Mouse (Mus musculus) cerebellum, postnatal 14 days (tissue): ENCODE data around the gene Abcb9.

Experiments used
- DNase-seq, 2 experiments: peaks; one replicate each; pipeline ENCODE4 v3.0.0; 2021; ENCODE audit warnings: mixed read lengths in 2 of 2

Abcb9 gene

DNA sequence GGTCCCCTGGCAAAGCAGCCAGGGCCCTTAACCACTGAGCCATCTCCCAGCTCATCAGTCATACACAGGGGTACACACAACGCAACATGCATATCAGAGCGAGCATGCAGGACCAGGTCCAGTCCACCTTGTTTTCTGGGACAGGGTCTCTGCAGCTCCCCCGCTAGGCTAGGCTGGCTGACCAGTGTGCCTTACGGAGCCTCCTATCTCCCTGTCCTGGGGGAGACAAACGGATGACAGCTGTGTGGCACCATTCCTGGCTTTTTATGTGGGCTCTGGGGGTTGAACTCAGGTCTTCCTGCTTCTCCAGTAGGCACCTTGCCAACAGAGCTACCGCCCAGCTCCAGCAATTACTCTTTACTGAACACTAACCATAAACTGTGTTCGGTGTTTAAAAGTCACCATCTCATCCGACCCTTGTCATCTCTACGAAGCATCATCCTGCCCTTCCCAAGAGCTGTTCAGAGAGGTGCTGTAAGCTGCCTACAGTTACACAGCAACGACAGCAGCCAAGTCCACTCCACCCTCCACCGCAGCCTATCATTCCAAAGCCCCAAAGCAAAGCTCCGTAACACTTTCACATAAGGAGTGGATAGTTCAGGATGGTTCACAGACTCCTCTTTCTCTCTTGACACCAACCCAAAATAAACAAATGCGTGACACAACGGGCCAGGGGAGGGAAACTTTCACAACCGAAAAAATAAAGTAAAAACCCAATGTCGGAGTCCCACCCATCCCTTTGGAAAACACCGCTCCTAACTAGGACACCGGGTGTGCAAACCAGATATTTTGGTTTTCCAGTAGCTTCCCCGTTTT is 66.2 kb downstream of the Abcb9 start:
- peak in 1 of 2 experiments; percentile 38 for DNase-seq

DNA sequence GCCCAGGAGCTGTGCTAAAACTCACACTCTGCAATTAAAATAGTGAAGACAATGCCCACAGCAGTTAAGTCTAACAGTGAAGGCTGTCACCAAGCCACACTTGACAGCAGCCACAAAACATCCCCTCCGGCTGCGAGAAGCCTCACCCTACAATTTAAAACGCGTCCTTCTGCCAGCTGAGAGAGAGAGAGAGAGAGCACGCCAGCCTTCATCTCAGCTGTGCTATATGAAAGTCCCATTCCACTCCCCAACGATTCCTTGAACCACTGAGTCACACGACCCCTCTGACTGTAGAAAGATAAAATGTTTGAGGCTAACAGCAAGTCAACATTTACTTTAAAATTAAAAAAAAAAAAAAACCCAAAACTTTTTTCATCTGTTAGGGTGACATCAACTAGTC is 66.9 kb downstream of the Abcb9 start:
- peak in 1 of 2 experiments; percentile 2 for DNase-seq

DNA sequence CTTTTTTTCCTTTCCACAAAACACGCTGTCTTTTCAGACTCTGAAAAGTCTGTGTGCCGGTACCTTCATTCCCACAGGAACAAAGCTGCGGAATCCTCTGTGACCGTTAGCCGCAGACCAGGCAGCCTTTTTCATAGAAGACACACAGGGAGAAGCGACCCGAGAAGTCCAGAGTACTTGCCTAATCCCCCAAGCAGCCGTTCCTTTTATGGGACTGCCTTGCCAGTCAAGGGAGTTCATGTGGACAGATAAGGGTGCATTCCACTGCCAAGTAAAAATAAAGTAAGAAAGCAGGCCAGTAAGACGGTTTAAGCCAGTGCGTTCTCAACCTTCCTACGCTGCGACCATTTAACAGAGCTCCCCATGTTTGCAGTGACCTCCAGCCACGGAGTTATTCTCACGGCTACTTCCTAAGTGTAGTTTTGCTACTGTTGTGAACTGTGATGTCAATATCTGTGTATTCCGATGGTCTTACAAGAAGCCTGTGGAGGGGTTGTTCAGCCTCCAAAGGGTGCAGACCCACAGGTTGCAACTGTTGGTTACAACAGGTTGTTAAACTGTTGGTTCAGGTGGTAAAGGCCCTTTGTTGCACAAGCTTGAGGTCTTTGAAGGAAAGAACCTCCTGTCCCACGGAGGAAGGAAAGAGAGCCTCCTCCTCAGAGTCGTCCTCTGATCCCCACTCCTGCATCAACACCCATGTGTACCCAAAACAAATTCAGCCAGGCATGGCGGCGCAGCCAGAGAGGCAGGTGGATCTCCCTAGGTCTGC is 67.7 kb downstream of the Abcb9 start:
- peak in 1 of 2 experiments; percentile 11 for DNase-seq

DNA sequence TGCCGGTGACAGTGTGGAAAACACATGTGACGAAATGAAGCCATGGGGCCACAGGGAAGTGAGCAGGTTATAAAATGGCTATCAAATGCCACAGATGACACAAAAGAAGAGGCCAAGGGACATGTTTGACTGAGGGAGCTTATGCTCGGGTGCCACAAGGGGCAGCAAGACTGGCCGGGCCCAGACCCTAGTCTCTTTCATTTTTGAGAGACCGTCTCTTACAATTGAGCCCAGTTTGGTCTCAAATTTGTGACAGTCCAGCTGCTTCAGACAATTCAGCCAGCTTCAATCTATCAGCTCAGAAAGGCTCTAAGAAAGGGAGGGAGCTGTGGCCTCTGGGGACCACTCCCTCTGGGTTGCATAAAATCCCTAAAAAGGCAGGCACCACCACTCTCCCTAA is 69.0 kb downstream of the Abcb9 start:
- DNase-seq: no peak

GRCm38 (mm10) chr5:124025587-124026441 is 69.8 kb downstream of the Abcb9 start:
- peak; percentile 39 to 50 for DNase-seq

GRCm38 (mm10) chr5:124025146-124025545 is 70.5 kb downstream of the Abcb9 start:
- DNase-seq: peak in 1 of 2 experiments; percentile 14

DNA sequence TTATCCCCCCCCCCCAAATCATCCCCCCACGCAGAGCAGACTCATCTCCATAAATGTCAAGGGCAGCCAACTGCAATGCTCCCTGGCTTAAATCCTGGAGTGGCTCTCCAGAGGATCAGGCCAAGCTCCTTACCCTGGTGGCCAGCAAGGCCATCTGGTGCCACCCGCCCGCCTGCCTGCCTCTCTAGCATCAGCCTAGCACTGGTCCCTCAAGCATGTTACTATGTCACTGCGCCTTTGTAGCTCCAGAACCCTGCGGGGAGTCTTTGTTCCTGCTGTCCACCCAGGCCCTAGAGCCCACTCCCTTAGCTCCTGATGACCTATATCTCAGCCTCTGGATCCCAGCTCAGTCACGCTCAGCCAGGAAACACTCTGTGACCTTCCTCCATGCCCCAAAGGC is 70.9 kb downstream of the Abcb9 start:
- DNase-seq: peak; percentile 74 to 79

DNA sequence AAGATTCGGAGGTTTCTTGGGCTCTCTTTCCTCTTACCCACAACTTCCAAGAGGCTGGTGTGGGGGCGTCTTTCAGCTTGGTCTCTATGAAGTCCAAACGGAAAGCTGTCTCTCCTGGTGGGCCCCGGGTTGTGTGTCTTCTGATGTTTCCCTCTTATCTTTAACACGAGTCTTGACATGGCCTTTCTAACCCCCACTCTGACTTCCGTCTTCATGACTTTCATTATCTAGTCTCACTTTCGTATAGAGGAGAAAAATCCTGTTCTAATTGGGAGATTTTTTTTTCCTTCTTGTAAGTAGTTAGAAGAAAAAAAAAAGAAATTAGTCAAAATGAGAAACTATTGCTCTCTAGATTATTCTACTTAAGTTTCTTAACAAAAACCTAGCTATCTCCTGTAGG is 73.2 kb downstream of the Abcb9 start:
- no peak for DNase-seq

DNA sequence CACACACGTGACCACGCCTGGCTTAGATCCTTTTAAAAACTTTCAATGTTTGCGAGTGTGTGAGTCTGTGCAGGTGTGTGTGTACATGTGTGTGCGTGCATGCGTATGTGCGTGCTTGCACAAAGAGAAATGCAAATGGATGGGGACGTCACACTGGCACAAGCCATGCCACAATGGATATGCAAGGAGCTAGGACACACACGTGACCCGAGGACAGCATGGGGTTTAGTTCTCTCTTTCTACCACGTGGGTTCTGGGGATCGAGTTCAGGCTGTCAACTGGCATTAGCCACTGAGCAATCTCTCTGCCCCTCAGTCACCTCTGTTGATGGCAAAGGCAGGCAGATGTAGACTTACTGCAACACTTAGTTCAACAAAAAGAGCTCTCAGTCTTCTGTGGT is 73.9 kb downstream of the Abcb9 start:
- no peak for DNase-seq

- no peak for DNase-seq
Observed at GRCm38 (mm10) chr5:124021148-124021547, 74.5 kb downstream of the Abcb9 start.

GRCm38 (mm10) chr5:124019348-124020216 is 76.0 kb downstream of the Abcb9 start:
- peak in 1 of 2 experiments; percentile 64 for DNase-seq

DNA sequence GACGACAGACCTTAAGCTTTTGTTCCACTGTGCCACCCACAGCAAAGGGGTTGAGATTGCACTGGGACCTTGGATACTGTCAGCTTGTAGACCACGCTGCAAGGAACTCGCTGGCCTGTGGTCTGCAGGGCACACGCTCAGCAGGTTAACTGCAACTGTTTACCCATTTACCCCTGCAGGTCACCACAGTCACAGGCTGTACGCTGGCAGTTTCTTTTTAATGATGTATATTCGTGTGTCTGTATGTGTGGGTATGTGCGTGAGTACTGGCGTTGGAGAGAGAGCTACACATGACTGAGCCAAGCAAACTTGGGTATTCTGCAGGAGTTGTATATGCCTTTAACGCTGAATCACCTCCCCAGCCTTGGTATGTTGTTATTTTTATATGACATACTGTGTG is 76.9 kb downstream of the Abcb9 start:
- DNase-seq: peak in 1 of 2 experiments; percentile 3

DNA sequence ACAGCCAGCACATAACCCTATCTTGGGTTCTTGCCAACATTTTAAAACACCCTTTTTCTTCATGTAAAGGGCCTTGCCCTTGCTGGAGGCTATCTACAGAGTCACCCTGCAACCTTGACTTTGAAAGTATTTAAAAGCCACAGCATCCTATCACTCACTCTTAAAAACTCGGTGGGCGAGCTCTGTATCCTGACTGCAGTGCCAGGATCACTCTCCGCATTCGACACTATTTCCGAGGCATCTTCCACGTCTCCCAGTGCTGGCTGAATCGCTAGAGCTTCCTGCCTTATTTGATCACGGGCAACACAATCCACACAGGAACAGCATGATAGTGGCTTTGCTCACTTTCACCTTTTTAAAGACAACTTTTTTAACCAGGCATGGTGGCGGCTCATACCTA is 77.7 kb downstream of the Abcb9 start:
- no peak for DNase-seq

- DNase-seq: no peak
Observed at GRCm38 (mm10) chr5:124016291-124016821, 79.2 kb downstream of the Abcb9 start.

- DNase-seq: no peak
Observed at GRCm38 (mm10) chr5:124015727-124016126, 79.9 kb downstream of the Abcb9 start.

GRCm38 (mm10) chr5:124014791-124015251 is 80.8 kb downstream of the Abcb9 start:
- no peak for DNase-seq

DNA sequence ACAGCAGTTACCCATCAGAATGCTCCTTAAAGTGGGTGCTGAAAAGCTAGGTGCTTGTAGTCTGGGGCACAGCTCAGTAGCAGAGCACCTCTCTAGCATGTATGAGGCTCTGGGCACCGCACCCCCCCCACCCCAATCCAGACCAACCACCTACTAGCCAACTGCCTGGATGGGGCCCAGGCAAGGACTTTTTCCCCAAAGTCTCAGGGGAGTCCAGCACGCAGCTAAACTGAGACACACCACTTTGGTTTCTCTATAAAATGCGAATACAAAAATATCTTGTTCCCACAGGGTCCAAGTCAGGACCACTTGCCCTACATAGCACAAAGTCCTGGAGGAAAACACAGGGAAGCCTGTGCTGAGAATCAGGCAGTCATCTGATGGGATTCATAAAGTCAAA is 81.4 kb downstream of the Abcb9 start:
- DNase-seq: no peak

- no peak for DNase-seq
Observed at GRCm38 (mm10) chr5:124013747-124014146, 81.9 kb downstream of the Abcb9 start.

DNA sequence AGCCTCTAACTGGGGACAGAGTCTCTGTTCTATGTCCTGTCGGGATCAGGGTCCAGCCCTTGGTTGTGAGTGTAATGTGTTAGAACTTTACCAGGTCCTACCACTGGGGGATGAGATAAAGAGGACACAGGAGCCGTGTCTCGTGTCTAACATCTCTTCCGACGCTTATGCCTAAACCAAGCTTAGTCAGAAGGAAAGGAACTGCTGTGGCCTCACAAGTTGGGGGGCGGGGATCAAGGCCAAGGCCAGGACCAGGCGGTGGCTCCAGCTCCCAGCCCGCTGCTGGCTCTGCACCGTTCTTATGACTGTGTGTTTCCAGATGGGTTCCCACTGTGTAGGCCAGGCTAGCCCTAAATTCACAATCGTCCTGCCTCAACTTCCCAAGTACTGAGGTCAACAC is 82.7 kb downstream of the Abcb9 start:
- DNase-seq: no peak

DNA sequence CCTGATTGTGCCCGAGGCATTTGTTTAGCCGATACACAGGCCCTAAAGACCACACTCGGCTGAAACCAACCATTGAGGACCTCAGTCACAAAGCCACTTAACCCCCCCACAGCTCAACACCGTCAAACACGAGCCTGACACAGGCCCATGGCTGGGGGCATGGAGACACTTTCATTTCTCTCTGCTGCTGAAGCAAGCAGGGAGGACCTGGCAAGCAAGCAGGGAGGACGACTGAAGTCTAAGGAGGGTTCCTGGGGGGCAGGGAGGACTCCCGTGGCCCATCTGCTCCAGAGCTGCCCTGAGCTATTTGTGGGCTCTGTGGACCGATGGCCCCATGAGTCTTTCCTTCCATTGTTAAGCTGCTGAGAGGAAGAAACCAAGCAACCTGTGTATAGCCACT is 83.7 kb downstream of the Abcb9 start:
- no peak for DNase-seq
